Mouse (Mus musculus): Measurements from ENCODE around the gene Gstm3.

- TF ChIP-seq CTCF (IDR thresholded peaks at IDR 0.05; ENCODE audit: low read depth) (peak; percentile 21), EP300 (optimal IDR thresholded peaks at IDR 0.05) (no peak)
Measured at GRCm38 (mm10) chr3:107981261-107981660, 12.2 kb upstream of the Gstm3 start.
